Mouse (Mus musculus): Measurements from ENCODE around the gene Ctse. TPM values are rescaled to one million over a fixed set of nuclear protein-coding genes. Genes with fewer than 3 reads are reported as not detected.

The Ctse gene
- polyA plus RNA-seq (2015; fragmentation: Nextera tagmentation; extraction: Ambion mirVana), result 184 and 219 TPM in 2 replicates

DNA sequence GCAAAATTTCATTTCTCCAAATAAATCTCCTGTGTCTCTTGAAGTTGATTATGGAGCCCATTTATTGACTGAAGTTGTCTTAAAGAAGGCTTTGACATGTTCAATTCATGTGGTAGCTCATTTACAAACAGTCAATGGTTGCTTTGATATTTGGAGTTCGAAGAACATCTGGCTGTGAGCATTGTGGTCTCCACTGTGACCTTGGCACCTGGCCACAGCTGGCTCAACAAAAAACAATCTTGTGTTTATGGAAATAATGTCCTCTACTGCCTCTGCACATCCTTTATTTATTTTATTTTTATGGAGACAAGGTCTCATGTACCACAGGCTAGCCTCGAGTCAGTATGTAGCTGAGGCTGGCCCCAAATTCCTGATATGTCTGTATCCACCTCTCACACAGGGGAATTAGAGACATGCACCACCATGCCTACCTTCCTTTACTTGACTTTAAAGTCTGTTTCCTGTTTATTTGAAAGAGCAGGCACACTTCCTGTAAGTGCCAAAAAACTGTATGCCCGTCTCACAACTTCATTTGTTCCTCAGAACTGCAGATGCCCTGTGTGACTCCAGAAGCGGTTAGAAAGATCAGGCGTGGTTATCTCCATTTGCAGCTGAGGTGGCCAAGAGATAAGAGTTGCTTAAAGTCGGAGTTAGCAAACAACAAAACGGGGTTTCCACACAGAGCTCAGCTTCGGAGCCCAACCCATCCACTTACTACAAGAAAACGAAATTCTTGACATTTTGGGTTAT is at the start of gene Ctse:
Ctse (plus strand) TSS at position 516 of the 750 bp plus-strand sequence.

DNA sequence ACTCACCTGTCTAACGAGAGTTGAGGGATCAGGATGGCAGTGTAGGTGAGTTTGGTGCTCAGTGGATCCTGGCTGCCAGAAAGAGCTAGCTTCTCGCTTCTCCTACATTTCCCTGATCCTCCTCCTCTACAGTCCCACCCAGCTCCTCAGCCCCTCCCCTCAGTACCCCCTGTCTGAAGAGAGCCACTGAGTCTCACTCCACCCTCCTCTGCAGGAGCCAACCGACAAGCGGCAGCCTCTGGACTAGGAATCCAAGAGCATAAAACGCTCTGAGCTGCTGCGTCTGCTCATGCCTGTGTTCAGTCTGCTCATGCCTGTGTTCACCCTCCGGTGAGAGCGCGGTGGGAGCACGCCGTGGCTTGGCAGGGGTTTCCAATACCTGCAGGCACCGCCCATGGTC is 39.2 kb upstream of the Ctse start, which contains the start of gene Avpr1b:
Avpr1b (plus strand) TSS at position 335 of the 400 bp plus-strand sequence.

DNA sequence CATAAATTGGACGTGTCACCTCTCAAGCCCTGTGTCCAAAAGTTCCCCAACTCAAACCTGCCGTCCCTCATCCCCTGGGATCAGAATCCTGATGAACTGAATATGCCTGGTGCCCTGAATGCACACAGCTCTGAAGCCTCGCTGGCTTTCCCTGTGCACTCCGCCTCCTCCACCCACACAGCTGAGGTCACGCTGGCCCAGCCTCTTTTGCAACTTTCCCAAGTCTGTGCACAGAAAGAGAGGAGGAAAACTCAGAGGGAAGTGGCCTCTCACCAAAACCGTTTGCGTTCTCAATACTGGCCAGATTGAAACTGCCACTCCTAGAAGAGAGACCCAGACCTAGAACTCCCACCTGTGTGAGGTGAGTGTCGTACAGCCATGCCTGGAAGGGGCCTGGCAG is 50.4 kb downstream of the Ctse start, which contains the start of gene Rab7b:
Rab7b (plus strand) TSS at position 221 of the 400 bp plus-strand sequence.

Other genes with a start within 250 kb of the Ctse start
- gene Srgap2, start 111.0 kb upstream of the Ctse start, polyA plus RNA-seq (2015; fragmentation: Nextera tagmentation; extraction: Ambion mirVana), result 7.0 and 7.1 TPM in 2 replicates
- gene Fam72a, start 110.4 kb upstream of the Ctse start, polyA plus RNA-seq (2015; fragmentation: Nextera tagmentation; extraction: Ambion mirVana), result 1.9 and 2.0 TPM in 2 replicates
- not detected in 2 replicates for gene Avpr1b, start 39.1 kb upstream of the Ctse start, polyA plus RNA-seq (2015; fragmentation: Nextera tagmentation; extraction: Ambion mirVana)
- 5.3 and 5.9 TPM in 2 replicates for gene Rab7b, start 50.4 kb downstream of the Ctse start, polyA plus RNA-seq (2015; fragmentation: Nextera tagmentation; extraction: Ambion mirVana)
- gene Slc26a9, start 105.7 kb downstream of the Ctse start, polyA plus RNA-seq (2015; fragmentation: Nextera tagmentation; extraction: Ambion mirVana), result 0.04 and 0.10 TPM in 2 replicates
- 0.05 and 0.08 TPM in 2 replicates for gene Pm20d1, start 159.1 kb downstream of the Ctse start, polyA plus RNA-seq (2015; fragmentation: Nextera tagmentation; extraction: Ambion mirVana)
- gene Slc41a1, start 189.2 kb downstream of the Ctse start, polyA plus RNA-seq (2015; fragmentation: Nextera tagmentation; extraction: Ambion mirVana), result 2.2 and 3.3 TPM in 2 replicates
- 19.8 and 24.5 TPM in 2 replicates for gene Rab29, start 228.9 kb downstream of the Ctse start, polyA plus RNA-seq (2015; fragmentation: Nextera tagmentation; extraction: Ambion mirVana)